Mouse (Mus musculus): ENCODE data around the gene Hsd3b6.
"Not testable (repeated sequence)": the region's sequence is repeated elsewhere in the genome, so short reads cannot be mapped to it uniquely, and the experiment has no call there.

Gene Hsd3b6

GRCm38 (mm10) chr3:98814101-98814670, at the start of gene Hsd3b6:
Hsd3b6 (minus strand) TSS chr3:98814443.
- DNase-seq (ENCODE audit: low spot score), result no peak

DNA sequence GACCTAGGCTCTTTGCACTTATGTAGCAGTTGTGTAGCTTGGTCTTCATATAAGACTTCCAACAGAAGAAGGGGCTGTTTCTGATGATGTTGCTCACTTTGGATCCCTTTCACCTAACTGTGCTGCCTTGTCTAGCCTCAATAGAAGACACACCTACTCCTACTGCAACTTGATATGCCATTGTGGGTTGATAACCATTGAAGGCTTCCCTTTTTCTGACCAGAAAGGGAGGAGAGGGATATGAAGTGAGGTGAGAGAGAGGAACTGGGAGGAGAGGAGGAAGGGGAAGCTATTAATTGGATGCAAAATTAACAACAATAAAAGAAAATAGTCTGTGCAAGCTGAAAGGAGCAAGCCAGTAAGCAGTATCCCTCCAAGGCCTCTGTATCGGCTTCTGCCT, 48.6 kb upstream of the Hsd3b6 start:
- no peak for DNase-seq (ENCODE audit: low spot score)

DNA sequence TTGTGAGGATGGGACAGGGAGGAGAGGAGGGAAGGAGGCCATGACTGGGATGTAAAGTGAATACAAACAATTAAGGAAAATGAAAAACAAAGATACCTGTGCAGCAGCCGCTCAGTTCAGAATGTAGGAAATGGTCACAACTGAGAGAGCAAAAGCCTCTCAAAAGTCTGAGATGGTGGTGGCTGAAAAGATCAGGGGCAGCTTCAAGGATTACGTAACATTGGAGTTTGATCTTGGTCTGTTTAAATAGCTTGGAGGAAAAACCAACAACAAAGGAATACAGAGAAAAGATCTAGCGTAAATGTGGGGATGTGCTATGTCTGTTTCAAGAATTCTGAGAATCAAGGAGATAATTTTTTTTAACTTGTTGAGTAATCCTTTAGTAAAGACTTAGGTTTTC, 45.3 kb upstream of the Hsd3b6 start, which contains the start of gene Hsd3b1:
Hsd3b1 (minus strand) TSS at position 219 of the 400 bp plus-strand sequence.
- DNase-seq (ENCODE audit: low spot score), result no peak

DNA sequence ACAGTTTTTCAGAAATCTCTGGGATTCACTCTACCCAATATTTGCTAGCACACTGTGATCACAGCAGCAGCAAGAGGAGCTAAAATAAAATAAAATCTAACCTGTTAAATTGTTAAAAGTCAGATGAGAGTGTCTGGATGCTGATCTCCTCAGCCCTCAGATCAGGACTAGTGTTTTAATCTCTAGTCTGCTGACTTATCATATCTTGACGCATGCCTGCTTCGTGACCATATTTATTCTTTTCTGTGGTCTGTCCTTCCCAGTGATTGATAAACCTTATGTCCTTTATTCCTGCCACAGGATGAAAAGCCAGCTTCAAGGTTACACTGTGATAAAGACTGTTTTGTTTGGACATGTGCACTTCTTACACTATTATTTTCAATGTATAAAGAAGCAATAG, 43.8 kb upstream of the Hsd3b6 start:
- no peak for DNase-seq (ENCODE audit: low spot score)

DNA sequence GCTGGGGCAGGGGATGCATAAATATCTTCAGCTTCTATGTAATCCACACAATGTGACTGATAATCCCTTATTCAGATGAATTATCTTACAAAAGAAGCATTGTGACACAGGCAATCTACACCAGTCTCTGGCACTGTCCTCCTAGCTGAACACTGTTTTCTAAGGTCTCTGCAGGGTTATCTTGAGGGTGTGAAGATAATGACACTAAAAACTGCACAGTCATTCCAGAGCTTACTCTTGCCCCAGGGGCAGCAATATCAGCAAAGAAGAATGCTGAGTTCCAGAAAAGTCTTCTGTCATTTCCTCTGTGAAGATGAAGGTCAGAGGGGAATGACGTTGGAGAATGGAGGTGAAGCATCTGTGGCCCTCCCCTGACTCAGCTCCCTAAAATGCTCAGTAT, 42.6 kb upstream of the Hsd3b6 start:
- no peak for DNase-seq (ENCODE audit: low spot score)

DNA sequence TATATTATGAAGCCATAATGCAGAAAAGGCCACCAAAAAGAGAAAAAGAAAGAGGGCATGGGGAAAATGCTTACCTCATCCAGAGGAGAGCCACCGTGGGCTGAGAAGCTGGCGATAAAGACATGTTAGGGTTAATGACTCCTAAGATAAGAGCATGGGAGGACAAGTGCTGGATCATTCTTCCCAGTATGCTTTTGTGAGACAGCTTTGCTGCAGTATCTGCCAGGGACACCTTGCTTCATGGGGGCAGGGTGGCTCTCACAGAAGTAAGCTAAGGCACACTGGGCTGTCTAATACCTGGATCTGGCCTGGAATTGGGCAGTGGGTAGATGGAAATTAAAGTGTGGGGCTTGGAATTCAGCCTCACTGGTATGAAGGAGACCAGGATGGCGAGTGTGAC, 40.9 kb upstream of the Hsd3b6 start:
- no peak for DNase-seq (ENCODE audit: low spot score)

DNA sequence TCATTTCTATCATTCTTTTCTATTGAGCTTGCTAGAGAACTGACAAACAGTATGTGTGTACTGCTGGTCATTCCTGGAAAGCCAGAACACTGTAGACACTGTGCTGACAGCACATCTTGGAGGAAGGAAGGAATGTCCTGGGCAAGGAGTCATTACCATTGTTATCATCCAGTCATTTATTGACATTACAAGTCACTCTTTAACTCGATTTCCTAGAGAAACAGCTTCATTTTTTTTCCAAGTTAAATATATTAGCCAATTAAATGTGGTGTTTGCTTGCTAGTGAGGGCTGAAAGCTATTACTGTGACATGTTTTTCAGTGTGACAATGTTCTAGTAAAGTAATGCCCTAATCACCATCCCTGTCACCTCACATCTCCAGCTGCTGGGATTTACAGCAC, 39.4 kb upstream of the Hsd3b6 start:
- no peak for DNase-seq (ENCODE audit: low spot score)

GRCm38 (mm10) chr3:98853051-98853450, 38.8 kb upstream of the Hsd3b6 start:
- DNase-seq (ENCODE audit: low spot score), result no peak

GRCm38 (mm10) chr3:98852631-98853030, 38.4 kb upstream of the Hsd3b6 start:
- DNase-seq (ENCODE audit: low spot score), result no peak

- DNase-seq (ENCODE audit: low spot score), result no peak
Observed at GRCm38 (mm10) chr3:98851853-98852252, 37.6 kb upstream of the Hsd3b6 start.

DNA sequence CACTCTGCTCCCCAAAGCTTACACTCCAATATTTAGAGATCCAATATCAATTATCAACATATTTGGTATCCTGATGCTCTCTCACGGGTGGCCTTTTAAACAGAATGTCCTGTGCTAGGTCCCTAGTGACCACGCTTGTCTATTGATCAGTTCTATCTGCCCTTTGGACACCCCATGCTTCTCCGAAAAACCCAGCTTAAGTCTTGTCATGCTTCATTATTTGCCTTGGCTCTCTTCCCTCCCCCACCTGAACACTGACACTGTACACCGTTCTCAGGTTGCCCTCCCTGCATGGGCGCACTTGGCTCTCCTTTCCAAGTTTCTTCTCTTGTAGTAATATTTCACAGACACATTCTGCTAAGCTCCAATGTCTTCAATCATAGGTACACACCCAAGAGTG, 36.0 kb upstream of the Hsd3b6 start:
- DNase-seq (ENCODE audit: low spot score), result no peak

DNA sequence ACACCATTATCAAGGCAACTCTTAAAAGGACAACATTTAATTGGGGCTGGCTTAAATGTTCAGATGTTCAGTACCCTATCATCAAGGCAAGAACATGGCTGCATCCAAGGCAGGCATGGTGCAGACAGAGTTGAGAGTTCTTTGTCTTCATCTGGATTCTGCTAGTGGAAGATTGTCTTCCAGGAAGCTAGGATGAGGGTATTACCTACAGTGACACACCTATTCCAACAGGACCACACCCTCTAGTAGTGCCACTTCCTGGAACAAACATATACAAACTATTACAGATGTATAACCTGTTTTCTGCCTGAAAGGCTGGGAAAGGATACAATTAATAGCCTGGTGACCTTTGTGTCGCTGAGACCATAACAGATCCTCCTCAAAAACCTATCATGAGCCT, 34.7 kb upstream of the Hsd3b6 start:
- no peak for DNase-seq (ENCODE audit: low spot score)

DNA sequence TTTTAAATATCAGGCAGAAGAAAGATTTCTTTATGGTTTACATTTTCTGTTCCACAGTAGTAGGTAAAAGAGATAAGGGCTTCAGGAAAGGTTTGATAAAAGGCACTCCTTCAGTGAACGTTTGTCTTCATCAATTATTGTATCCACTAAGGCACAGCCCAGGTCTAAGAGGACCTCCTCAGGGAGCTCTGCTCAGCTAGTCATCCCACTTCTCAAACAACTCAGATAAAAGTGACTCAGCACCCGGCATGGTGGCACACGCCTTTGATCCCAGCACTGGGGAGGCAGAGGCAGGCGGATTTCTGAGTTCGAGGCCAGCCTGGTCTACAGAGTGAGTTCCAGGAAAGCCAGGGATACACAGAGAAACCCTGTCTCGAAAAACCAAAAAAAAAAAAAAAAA, 1.6 kb downstream of the Hsd3b6 start:
- not testable (repeated sequence) for DNase-seq (ENCODE audit: low spot score)

GRCm38 (mm10) chr3:98805032-98805431, 9.2 kb downstream of the Hsd3b6 start:
- DNase-seq (ENCODE audit: low spot score), result not testable (repeated sequence)

DNA sequence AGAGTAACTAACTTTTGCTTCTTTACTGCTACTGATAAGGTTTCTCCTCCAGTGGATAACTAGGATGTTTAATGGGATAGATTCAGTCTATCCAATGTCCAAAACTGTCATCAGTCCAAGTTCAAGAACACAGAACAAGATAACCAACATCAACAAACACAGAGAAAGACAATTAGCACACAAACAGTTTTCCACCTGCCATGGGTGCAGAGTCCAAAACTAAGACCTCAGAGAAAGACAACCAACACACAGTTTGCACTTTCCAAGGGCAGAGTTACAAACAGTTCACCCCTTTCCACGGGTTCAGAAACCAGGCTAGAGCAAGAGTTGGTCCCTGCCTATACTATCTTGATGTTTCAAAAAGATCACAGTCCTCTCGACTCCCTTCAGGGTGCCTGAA, 27.7 kb downstream of the Hsd3b6 start:
- no peak for DNase-seq (ENCODE audit: low spot score)

DNA sequence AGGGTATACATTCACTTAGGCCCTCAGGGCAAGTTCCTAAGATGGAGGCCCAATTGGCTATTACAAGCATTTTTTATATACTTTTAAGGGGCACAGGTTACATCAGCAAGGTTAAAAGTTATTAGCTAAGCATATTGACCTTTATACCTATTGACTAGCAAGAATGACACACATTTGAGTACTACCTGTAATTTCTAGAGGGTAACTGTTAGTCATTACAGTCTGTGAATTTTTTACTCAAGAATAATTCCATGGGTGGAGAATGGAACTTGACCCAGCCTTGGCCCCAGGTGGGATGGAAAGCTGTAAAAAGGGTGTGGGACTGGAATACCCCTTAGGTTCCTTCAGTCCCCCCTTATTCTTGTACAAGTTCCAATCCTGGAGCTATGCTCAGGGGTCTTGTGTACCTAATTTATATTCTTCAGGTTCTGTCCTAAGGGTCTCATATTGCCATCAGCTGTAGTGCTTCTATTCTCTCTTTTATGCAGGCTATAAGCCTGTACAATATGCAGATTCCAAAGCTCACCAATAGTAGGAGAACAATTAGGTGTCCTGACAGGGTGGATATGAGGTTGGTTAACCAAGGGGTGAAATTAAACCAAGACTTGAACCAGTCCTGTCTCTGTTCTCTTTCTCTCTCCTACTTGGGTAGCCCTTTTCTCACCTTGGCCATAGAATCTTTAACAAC, 31.9 kb downstream of the Hsd3b6 start:
- no peak for DNase-seq (ENCODE audit: low spot score)

DNA sequence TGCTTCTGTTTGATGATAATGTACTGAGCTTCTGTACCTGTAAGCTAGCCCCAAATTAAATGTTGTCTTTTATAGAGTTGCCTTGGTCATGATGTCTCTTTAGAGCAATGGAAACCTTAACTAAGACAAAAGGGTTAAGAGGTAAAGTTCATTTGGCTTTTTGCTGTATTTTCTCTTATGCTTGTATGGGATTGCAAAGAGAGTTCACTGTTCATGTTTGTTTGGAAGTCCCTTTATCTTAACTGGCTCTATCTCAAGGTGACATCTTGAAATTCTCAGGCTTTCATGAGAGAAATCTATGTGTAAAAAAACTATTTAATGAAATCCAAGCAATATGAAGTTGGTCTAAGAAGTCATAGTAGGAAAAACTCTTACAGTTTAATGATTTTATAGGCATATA, 33.3 kb downstream of the Hsd3b6 start:
- no peak for DNase-seq (ENCODE audit: low spot score)

DNA sequence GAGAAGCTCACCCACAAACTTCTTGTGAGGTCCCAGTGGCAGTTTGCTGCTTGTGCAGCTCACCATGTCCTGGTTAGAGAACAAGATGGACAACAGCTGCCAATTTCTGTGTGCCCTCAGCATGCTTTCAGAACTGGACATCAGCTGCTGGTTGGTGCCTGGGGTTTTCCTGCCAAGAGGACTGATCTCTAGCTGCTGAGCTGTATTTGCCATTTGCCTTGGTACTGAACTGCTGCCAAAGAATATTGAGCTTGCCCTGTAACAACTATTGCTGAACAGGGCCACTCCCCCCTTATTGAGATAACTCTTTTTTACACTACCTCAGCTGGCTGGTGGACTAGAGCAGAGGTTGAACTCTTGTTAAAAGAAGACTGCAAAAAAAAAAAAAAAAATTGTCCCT, 50.1 kb downstream of the Hsd3b6 start:
- DNase-seq (ENCODE audit: low spot score), result no peak

DNA sequence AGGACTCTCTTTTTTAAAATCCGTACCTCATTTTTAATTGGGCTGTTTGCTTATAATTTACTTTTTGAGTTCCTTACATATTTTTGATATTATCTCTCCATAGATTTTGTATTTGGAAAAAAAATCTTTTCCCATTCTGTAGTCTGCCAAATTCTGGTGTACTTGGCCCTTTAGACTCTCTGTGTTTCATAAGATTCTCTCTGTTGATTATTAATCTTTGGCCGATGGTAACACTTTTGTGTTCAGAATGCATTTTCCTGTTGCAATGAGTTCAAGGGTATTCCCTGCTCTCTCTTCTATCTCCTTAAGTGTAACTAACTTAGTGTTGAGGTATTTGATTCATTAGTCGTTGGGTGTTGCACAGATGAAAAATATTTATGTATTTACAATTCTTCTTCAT, 57.4 kb downstream of the Hsd3b6 start:
- DNase-seq (ENCODE audit: low spot score), result no peak
